In genomic region chr4:82315710-82316109, GRCm38 (mm10) we compare ENCODE assay signal across 17 mouse cellular contexts.
DNase-seq lines count a peak whose midpoint lies in the region; ATAC-seq and TF ChIP-seq lines count a peak whose summit lies in the region.
"Had no signal": no experiment of that assay in that cellular context is flagged by ENCODE, and none has a peak within 500 bp of the region (broad histone marks: within the 10 kb centered on the region; RNA-seq: fewer than 3 reads in every experiment).

No protein-coding gene starts in this region.

- no peak overlapping the region for H3K4me3 ChIP-seq in intestine, embryonic 16.5 days (ENCODE audit: low read length)
- no peak overlapping the region for H3K4me3 ChIP-seq in intestine, embryonic 15.5 days (replicated peaks)
- no peak overlapping the region for H3K4me3 ChIP-seq in heart, embryonic 12.5 days
- no peak overlapping the region for H3K4me3 ChIP-seq in heart, postnatal 0 days (ENCODE audit: low read depth, low read length)
- H3K4me3 ChIP-seq in hindbrain, embryonic 16.5 days (ENCODE audit: low read length) = no peak overlapping the region
- H3K4me3 ChIP-seq: embryonic facial prominence, embryonic 15.5 days; hindbrain, embryonic 12.5 days; layer of hippocampus, adult 2 months; neural tube, embryonic 13.5 days had no signal

- DNase-seq in heart, postnatal 0 days (ENCODE audit: low spot score) = peak; percentile 86
- DNase-seq in kidney, postnatal 14 days = no peak
- DNase-seq: adrenal gland, postnatal 14 days; midbrain, embryonic 14.5 days; right cerebral cortex, adult 18-20 months had no signal

- H3K9me3 ChIP-seq in intestine, embryonic 16.5 days (ENCODE audit: control insufficient read depth, low read length) = no peaks in the 10 kb centered on the region
- no peaks in the 10 kb centered on the region for H3K9me3 ChIP-seq in intestine, embryonic 15.5 days
- no peaks in the 10 kb centered on the region for H3K9me3 ChIP-seq in heart, embryonic 12.5 days (replicated peaks)
- no peaks in the 10 kb centered on the region for H3K9me3 ChIP-seq in heart, postnatal 0 days (replicated peaks; ENCODE audit: control insufficient read depth, low read length)
- no peaks in the 10 kb centered on the region for H3K9me3 ChIP-seq in hindbrain, embryonic 16.5 days (ENCODE audit: control insufficient read depth, low read length)
- H3K9me3 ChIP-seq: embryonic facial prominence, embryonic 15.5 days; hindbrain, embryonic 12.5 days; neural tube, embryonic 13.5 days had no signal

- TF ChIP-seq CTCF in heart, postnatal 0 days (IDR thresholded peaks at IDR 0.05; ENCODE audit: low read depth) = no peak

- no peaks in the 10 kb centered on the region for H3K27me3 ChIP-seq in intestine, embryonic 16.5 days (replicated peaks; ENCODE audit: control insufficient read depth, insufficient read depth, low read length)
- H3K27me3 ChIP-seq in intestine, embryonic 15.5 days (replicated peaks) = no peaks in the 10 kb centered on the region
- no peaks in the 10 kb centered on the region for H3K27me3 ChIP-seq in heart, embryonic 12.5 days (replicated peaks)
- no peaks in the 10 kb centered on the region for H3K27me3 ChIP-seq in heart, postnatal 0 days (ENCODE audit: control insufficient read depth, insufficient read depth, low read length)
- no peaks in the 10 kb centered on the region for H3K27me3 ChIP-seq in hindbrain, embryonic 16.5 days (replicated peaks; ENCODE audit: control insufficient read depth, insufficient read depth, low read length)
- H3K27me3 ChIP-seq: embryonic facial prominence, embryonic 15.5 days; hindbrain, embryonic 12.5 days; neural tube, embryonic 13.5 days had no signal

- peak; percentile 69 for ATAC-seq in intestine, embryonic 16.5 days
- ATAC-seq in intestine, embryonic 15.5 days = no peak
- peak; percentile 59 for ATAC-seq in heart, embryonic 12.5 days (ENCODE audit: insufficient number of reproducible peaks, low FRiP score)
- ATAC-seq in heart, postnatal 0 days (ENCODE audit: insufficient read depth, low read depth) = peak; percentile 83
- peak; percentile 77; the same call in 1 of the 2 replicates for ATAC-seq in megakaryocyte-erythroid progenitor cell, adult 5-6 weeks (replicated peaks; ENCODE audit: low FRiP score, low TSS enrichment, poor library complexity, severe bottlenecking)
- ATAC-seq in hindbrain, embryonic 16.5 days = no peak
- ATAC-seq: forebrain, embryonic 16.5 days; lung, postnatal 0 days had no signal

- no peaks in the 10 kb centered on the region for H3K4me1 ChIP-seq in intestine, embryonic 16.5 days (ENCODE audit: control insufficient read depth, insufficient read depth, low read length)
- H3K4me1 ChIP-seq in intestine, embryonic 15.5 days (replicated peaks) = 0 out of 2 replicates have a peak, but pooled peaks cover 5% of the 10 kb centered on the region
- peaks cover 35% of the 10 kb centered on the region for H3K4me1 ChIP-seq in heart, embryonic 12.5 days (replicated peaks)
- peaks cover 35% of the 10 kb centered on the region for H3K4me1 ChIP-seq in heart, postnatal 0 days (ENCODE audit: control insufficient read depth, insufficient read depth)
- H3K4me1 ChIP-seq in hindbrain, embryonic 16.5 days (ENCODE audit: control insufficient read depth, insufficient read depth, low read depth, low read length) = no peaks in the 10 kb centered on the region
- H3K4me1 ChIP-seq: hindbrain, embryonic 12.5 days had no signal

- H3K4me2 ChIP-seq in intestine, embryonic 16.5 days (ENCODE audit: low read depth, low read length) = no peak overlapping the region
- no peak overlapping the region for H3K4me2 ChIP-seq in intestine, embryonic 15.5 days (replicated peaks)
- H3K4me2 ChIP-seq in heart, embryonic 12.5 days = no peak overlapping the region
- H3K4me2 ChIP-seq in heart, postnatal 0 days (ENCODE audit: low read depth, low read length) = no peak overlapping the region; the same call in 1 of the 2 replicates
- H3K4me2 ChIP-seq in hindbrain, embryonic 16.5 days (ENCODE audit: low read length) = no peak overlapping the region
- H3K4me2 ChIP-seq: embryonic facial prominence, embryonic 15.5 days; hindbrain, embryonic 12.5 days; neural tube, embryonic 13.5 days had no signal

- H3K36me3 ChIP-seq in intestine, embryonic 16.5 days (ENCODE audit: control insufficient read depth, insufficient read depth, low read length) = no peaks in the 10 kb centered on the region
- 0 out of 2 replicates have a peak, but pooled peaks cover 6% of the 10 kb centered on the region for H3K36me3 ChIP-seq in intestine, embryonic 15.5 days
- peaks cover 32% of the 10 kb centered on the region for H3K36me3 ChIP-seq in heart, embryonic 12.5 days
- H3K36me3 ChIP-seq in heart, postnatal 0 days (replicated peaks; ENCODE audit: control insufficient read depth, insufficient read depth, low read length) = peaks cover 19% of the 10 kb centered on the region
- H3K36me3 ChIP-seq in hindbrain, embryonic 16.5 days (ENCODE audit: control insufficient read depth, insufficient read depth, low read length) = no peaks in the 10 kb centered on the region

- no peak overlapping the region for H3K9ac ChIP-seq in intestine, embryonic 16.5 days (ENCODE audit: low read depth, low read length)
- no peak overlapping the region for H3K9ac ChIP-seq in intestine, embryonic 15.5 days
- H3K9ac ChIP-seq in heart, embryonic 12.5 days = no peak overlapping the region
- no peak overlapping the region for H3K9ac ChIP-seq in heart, postnatal 0 days (replicated peaks; ENCODE audit: low read depth, low read length)
- no peak overlapping the region for H3K9ac ChIP-seq in hindbrain, embryonic 16.5 days (ENCODE audit: low read depth, low read length)
- H3K9ac ChIP-seq: embryonic facial prominence, embryonic 15.5 days; hindbrain, embryonic 12.5 days; liver, embryonic 14.5 days; neural tube, embryonic 13.5 days had no signal

- TF ChIP-seq EP300 in heart, postnatal 0 days (IDR thresholded peaks at IDR 0.05; ENCODE audit: low read depth) = no peak

- WGBS in intestine, embryonic 16.5 days = 69% methylated on average over 2 of the region's 2 CpGs
- WGBS in intestine, embryonic 15.5 days = 75% methylated on average over 2 of the region's 2 CpGs
- 8% methylated on average over 2 of the region's 2 CpGs for WGBS in heart, embryonic 12.5 days
- WGBS in heart, postnatal 0 days = 9% methylated on average over 2 of the region's 2 CpGs
- 87% methylated on average over 2 of the region's 2 CpGs for WGBS in hindbrain, embryonic 16.5 days

- no peak overlapping the region for H3K27ac ChIP-seq in intestine, embryonic 16.5 days (ENCODE audit: low read length)
- H3K27ac ChIP-seq in intestine, embryonic 15.5 days = no peak overlapping the region
- no peak overlapping the region for H3K27ac ChIP-seq in heart, embryonic 12.5 days (ENCODE audit: poor library complexity, severe bottlenecking)
- H3K27ac ChIP-seq in heart, postnatal 0 days (ENCODE audit: low read depth) = peak overlapping the region; percentile 76
- H3K27ac ChIP-seq in hindbrain, embryonic 16.5 days (ENCODE audit: low read depth, low read length) = no peak overlapping the region
- H3K27ac ChIP-seq: embryonic facial prominence, embryonic 15.5 days; hindbrain, embryonic 12.5 days; liver, embryonic 14.5 days; neural tube, embryonic 13.5 days had no signal

Comparison
In these comparisons a context has a peak if more than half of its experiments do, and no peak if none do; other contexts are left out.
1. ATAC-seq: peak in intestine, embryonic 16.5 days (single experiment), heart, embryonic 12.5 days (single experiment), heart, postnatal 0 days (single experiment) and megakaryocyte-erythroid progenitor cell, adult 5-6 weeks (single experiment); none in intestine, embryonic 15.5 days (single experiment) and hindbrain, embryonic 16.5 days (single experiment).